Mouse (Mus musculus): Measurements from ENCODE around the gene Tnr. TPM values are rescaled to one million over a fixed set of nuclear protein-coding genes. Genes with fewer than 3 reads are reported as not detected.

Tnr gene
- polyA plus RNA-seq, 1 experiment from 2014 or later, result not detected

DNA sequence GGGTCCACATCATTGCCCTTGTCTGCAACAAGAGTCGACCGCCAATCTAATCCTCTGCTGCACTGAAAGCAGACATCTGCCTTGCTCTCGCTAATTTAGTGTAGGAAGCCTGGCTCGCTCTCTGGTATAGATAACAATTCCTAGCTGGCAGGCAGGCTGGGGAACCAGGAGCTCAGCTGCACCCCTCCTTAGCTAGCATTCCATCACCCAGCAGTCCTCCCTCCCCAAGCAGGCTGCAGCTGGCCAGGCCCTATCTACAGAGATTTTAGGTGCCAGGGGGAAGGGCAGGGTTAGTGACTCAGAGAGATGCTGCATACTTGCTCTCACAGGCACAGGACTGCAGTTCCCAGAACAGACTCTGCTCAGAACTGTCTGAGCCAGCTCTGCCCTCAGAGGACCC, 5.9 kb upstream of the Tnr start:
- ATAC-seq (ENCODE audit: insufficient number of reproducible peaks, low FRiP score, low TSS enrichment, low read depth) (no peak), DNase-seq (ENCODE audit: low spot score) (no peak)
- H3K4me2 ChIP-seq (ENCODE audit: low read depth, severe bottlenecking), result no peak overlapping the region
- no peaks in the 10 kb centered on the region for H3K27me3 ChIP-seq (ENCODE audit: control insufficient read depth, insufficient read depth, low read length)
- H3K4me3 ChIP-seq (ENCODE audit: low read depth, low read length), result no peak overlapping the region
- H3K9me3 ChIP-seq (ENCODE audit: control insufficient read depth, low read length), result no peaks in the 10 kb centered on the region
- H3K36me3 ChIP-seq (ENCODE audit: control insufficient read depth, insufficient read depth, low read length), result no peaks in the 10 kb centered on the region
- H3K4me1 ChIP-seq (ENCODE audit: control insufficient read depth, insufficient read depth, low read length), result no peaks in the 10 kb centered on the region
- 37% methylated on average over 4 of the region's 4 CpGs for WGBS
- no peak overlapping the region for H3K27ac ChIP-seq (replicated peaks; ENCODE audit: low read depth, low read length)
- H3K9ac ChIP-seq (ENCODE audit: low read length), result no peak overlapping the region

GRCm38 (mm10) chr1:159519206-159519605, 4.4 kb upstream of the Tnr start:
- ATAC-seq (ENCODE audit: insufficient number of reproducible peaks, low FRiP score, low TSS enrichment, low read depth), result no peak
- no peak for DNase-seq (ENCODE audit: low spot score)
- no peak overlapping the region for H3K9ac ChIP-seq (ENCODE audit: low read length)
- H3K4me1 ChIP-seq (ENCODE audit: control insufficient read depth, insufficient read depth, low read length), result no peaks in the 10 kb centered on the region
- H3K36me3 ChIP-seq (ENCODE audit: control insufficient read depth, insufficient read depth, low read length), result no peaks in the 10 kb centered on the region
- H3K4me2 ChIP-seq (ENCODE audit: low read depth, severe bottlenecking), result no peak overlapping the region
- H3K27me3 ChIP-seq (ENCODE audit: control insufficient read depth, insufficient read depth, low read length), result no peaks in the 10 kb centered on the region
- no peak overlapping the region for H3K27ac ChIP-seq (replicated peaks; ENCODE audit: low read depth, low read length)
- 68% methylated on average over 1 of the region's 1 CpGs for WGBS
- H3K9me3 ChIP-seq (ENCODE audit: control insufficient read depth, low read length), result no peaks in the 10 kb centered on the region
- H3K4me3 ChIP-seq (ENCODE audit: low read depth, low read length), result no peak overlapping the region

- H3K4me2 ChIP-seq (ENCODE audit: low read depth, severe bottlenecking), result no peak overlapping the region
- no peak for ATAC-seq (ENCODE audit: insufficient number of reproducible peaks, low FRiP score, low TSS enrichment, low read depth)
- no peaks in the 10 kb centered on the region for H3K9me3 ChIP-seq (ENCODE audit: control insufficient read depth, low read length)
- H3K4me3 ChIP-seq (ENCODE audit: low read depth, low read length), result no peak overlapping the region
- no peak overlapping the region for H3K9ac ChIP-seq (ENCODE audit: low read length)
- no peak overlapping the region for H3K27ac ChIP-seq (replicated peaks; ENCODE audit: low read depth, low read length)
- 77% methylated on average over 2 of the region's 2 CpGs for WGBS
- H3K36me3 ChIP-seq (ENCODE audit: control insufficient read depth, insufficient read depth, low read length), result no peaks in the 10 kb centered on the region
- no peaks in the 10 kb centered on the region for H3K27me3 ChIP-seq (ENCODE audit: control insufficient read depth, insufficient read depth, low read length)
- H3K4me1 ChIP-seq (ENCODE audit: control insufficient read depth, insufficient read depth, low read length), result no peaks in the 10 kb centered on the region
- no peak for DNase-seq (ENCODE audit: low spot score)
Observed at GRCm38 (mm10) chr1:159523069-159523468, 500 bp upstream of the Tnr start.

DNA sequence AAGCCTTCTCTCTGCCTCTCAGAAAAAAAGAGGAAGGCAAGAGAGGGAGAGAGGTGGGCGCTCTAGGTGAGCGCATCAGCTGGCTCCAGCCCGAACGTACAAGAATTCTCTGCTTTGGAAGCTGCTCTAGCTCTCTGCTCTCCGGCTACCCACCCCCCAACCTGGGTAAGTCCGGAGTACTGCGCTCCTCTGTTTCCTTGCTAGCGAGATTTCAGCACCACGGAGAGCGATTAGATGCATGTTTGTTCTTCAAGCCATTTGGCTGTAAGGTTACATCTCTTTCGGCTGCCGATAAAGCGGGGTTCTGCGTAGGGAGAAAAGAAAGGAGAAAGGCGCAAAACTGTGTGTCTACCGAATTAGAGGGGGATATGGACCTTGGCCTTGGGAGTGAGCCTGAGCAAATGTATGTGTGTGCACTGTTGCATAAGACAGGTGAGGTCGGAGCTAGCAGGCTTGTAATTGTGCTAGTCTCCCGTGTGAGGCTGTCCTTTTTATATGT, 531 bp downstream of the Tnr start:
- Histone ChIP-seq H3K4me3 (ENCODE audit: low read depth, low read length) (no peak overlapping the region), H3K27ac (replicated peaks; ENCODE audit: low read depth, low read length) (no peak overlapping the region), H3K36me3 (ENCODE audit: control insufficient read depth, insufficient read depth, low read length) (no peaks in the 10 kb centered on the region), H3K9ac (ENCODE audit: low read length) (no peak overlapping the region), H3K9me3 (ENCODE audit: control insufficient read depth, low read length) (no peaks in the 10 kb centered on the region), H3K4me2 (ENCODE audit: low read depth, severe bottlenecking) (no peak overlapping the region), H3K4me1 (ENCODE audit: control insufficient read depth, insufficient read depth, low read length) (no peaks in the 10 kb centered on the region), H3K27me3 (ENCODE audit: control insufficient read depth, insufficient read depth, low read length) (no peaks in the 10 kb centered on the region)
- WGBS, result 1% methylated on average over 18 of the region's 18 CpGs
- peak; percentile 94 for DNase-seq (ENCODE audit: low spot score)
- ATAC-seq (ENCODE audit: insufficient number of reproducible peaks, low FRiP score, low TSS enrichment, low read depth), result no peak; the same call in 1 of the 2 replicates

GRCm38 (mm10) chr1:159532841-159533569, 9.4 kb downstream of the Tnr start:
- Histone ChIP-seq H3K4me1 (ENCODE audit: control insufficient read depth, insufficient read depth, low read length) (no peaks in the 10 kb centered on the region), H3K9me3 (ENCODE audit: control insufficient read depth, low read length) (no peaks in the 10 kb centered on the region), H3K27me3 (ENCODE audit: control insufficient read depth, insufficient read depth, low read length) (no peaks in the 10 kb centered on the region), H3K27ac (replicated peaks; ENCODE audit: low read depth, low read length) (no peak overlapping the region), H3K4me3 (ENCODE audit: low read depth, low read length) (no peak overlapping the region), H3K36me3 (ENCODE audit: control insufficient read depth, insufficient read depth, low read length) (no peaks in the 10 kb centered on the region), H3K9ac (ENCODE audit: low read length) (no peak overlapping the region), H3K4me2 (ENCODE audit: low read depth, severe bottlenecking) (no peak overlapping the region)
- DNase-seq (ENCODE audit: low spot score), result no peak
- ATAC-seq (ENCODE audit: insufficient number of reproducible peaks, low FRiP score, low TSS enrichment, low read depth), result no peak
- 43% methylated on average over 4 of the region's 4 CpGs for WGBS

GRCm38 (mm10) chr1:159535582-159535981, 12.0 kb downstream of the Tnr start:
- no peaks in the 10 kb centered on the region for H3K27me3 ChIP-seq (ENCODE audit: control insufficient read depth, insufficient read depth, low read length)
- no peak overlapping the region for H3K4me2 ChIP-seq (ENCODE audit: low read depth, severe bottlenecking)
- H3K36me3 ChIP-seq (ENCODE audit: control insufficient read depth, insufficient read depth, low read length), result no peaks in the 10 kb centered on the region
- no peak for DNase-seq (ENCODE audit: low spot score)
- H3K4me3 ChIP-seq (ENCODE audit: low read depth, low read length), result no peak overlapping the region
- WGBS, result 23% methylated on average over 4 of the region's 4 CpGs
- no peaks in the 10 kb centered on the region for H3K4me1 ChIP-seq (ENCODE audit: control insufficient read depth, insufficient read depth, low read length)
- no peaks in the 10 kb centered on the region for H3K9me3 ChIP-seq (ENCODE audit: control insufficient read depth, low read length)
- H3K9ac ChIP-seq (ENCODE audit: low read length), result no peak overlapping the region
- ATAC-seq (ENCODE audit: insufficient number of reproducible peaks, low FRiP score, low TSS enrichment, low read depth), result no peak
- H3K27ac ChIP-seq (replicated peaks; ENCODE audit: low read depth, low read length), result no peak overlapping the region

GRCm38 (mm10) chr1:159537541-159537940, 14.0 kb downstream of the Tnr start:
- Histone ChIP-seq H3K27me3 (ENCODE audit: control insufficient read depth, insufficient read depth, low read length) (no peaks in the 10 kb centered on the region), H3K36me3 (ENCODE audit: control insufficient read depth, insufficient read depth, low read length) (no peaks in the 10 kb centered on the region), H3K9ac (ENCODE audit: low read length) (no peak overlapping the region), H3K4me3 (ENCODE audit: low read depth, low read length) (no peak overlapping the region), H3K9me3 (ENCODE audit: control insufficient read depth, low read length) (no peaks in the 10 kb centered on the region), H3K4me2 (ENCODE audit: low read depth, severe bottlenecking) (no peak overlapping the region), H3K4me1 (ENCODE audit: control insufficient read depth, insufficient read depth, low read length) (no peaks in the 10 kb centered on the region), H3K27ac (replicated peaks; ENCODE audit: low read depth, low read length) (no peak overlapping the region)
- no peak for ATAC-seq (ENCODE audit: insufficient number of reproducible peaks, low FRiP score, low TSS enrichment, low read depth)
- no peak for DNase-seq (ENCODE audit: low spot score)

DNA sequence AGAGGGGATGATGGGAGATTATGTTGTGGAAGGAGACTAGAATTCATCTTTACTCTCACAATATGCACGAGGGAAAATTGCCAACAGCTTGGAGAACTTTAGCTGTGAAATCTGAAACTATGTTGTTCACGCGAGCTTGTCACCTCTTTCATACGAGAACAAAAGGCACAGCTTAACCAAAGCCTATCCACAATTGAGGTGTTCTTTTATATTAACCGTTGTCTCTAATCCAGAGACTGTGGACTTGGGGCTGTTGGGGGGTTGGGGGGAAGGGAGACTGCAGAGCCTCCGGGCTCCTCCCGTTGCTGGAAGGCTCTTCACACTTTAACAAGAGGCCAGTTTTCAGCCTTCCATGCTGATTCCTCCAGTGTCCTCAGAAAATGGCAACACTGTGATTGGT, 14.5 kb downstream of the Tnr start:
- ATAC-seq (ENCODE audit: insufficient number of reproducible peaks, low FRiP score, low TSS enrichment, low read depth) (no peak), DNase-seq (ENCODE audit: low spot score) (no peak)
- H3K36me3 ChIP-seq (ENCODE audit: control insufficient read depth, insufficient read depth, low read length), result no peaks in the 10 kb centered on the region
- no peak overlapping the region for H3K4me3 ChIP-seq (ENCODE audit: low read depth, low read length)
- no peak overlapping the region for H3K9ac ChIP-seq (ENCODE audit: low read length)
- WGBS, result 45% methylated on average over 7 of the region's 7 CpGs
- H3K27ac ChIP-seq (replicated peaks; ENCODE audit: low read depth, low read length), result no peak overlapping the region
- H3K27me3 ChIP-seq (ENCODE audit: control insufficient read depth, insufficient read depth, low read length), result no peaks in the 10 kb centered on the region
- H3K9me3 ChIP-seq (ENCODE audit: control insufficient read depth, low read length), result no peaks in the 10 kb centered on the region
- no peaks in the 10 kb centered on the region for H3K4me1 ChIP-seq (ENCODE audit: control insufficient read depth, insufficient read depth, low read length)
- H3K4me2 ChIP-seq (ENCODE audit: low read depth, severe bottlenecking), result no peak overlapping the region

Data from limb, embryonic 11.5 days (tissue).